Mouse (Mus musculus) hindbrain, embryonic 10.5 days (tissue): ENCODE results near the gene Atf6. TPM values are rescaled to one million over a fixed set of nuclear protein-coding genes. Genes with fewer than 3 reads are reported as not detected.

ENCODE experiments used
- DNase-seq: peaks from one replicate; pipeline ENCODE4 v3.0.0-alpha.2; 2017; ENCODE audit warnings: low spot score
- H3K27ac ChIP-seq: fragments of 300-500 bp; sonication (generic); 2 replicates; pipeline ENCODE4 v1.5.1; 2016; ENCODE audit warnings: mild to moderate bottlenecking, moderate library complexity
- H3K27me3 ChIP-seq: fragments of 300-500 bp; sonication (generic); 2 replicates; pipeline ENCODE4 v1.6.1; 2016; ENCODE audit warnings: mild to moderate bottlenecking; ENCODE audit not compliant: poor library complexity, insufficient read depth, severe bottlenecking
- H3K36me3 ChIP-seq: fragments of 300-500 bp; sonication (generic); 2 replicates; pipeline ENCODE4 v1.6.1; 2016; ENCODE audit warnings: mild to moderate bottlenecking, moderate library complexity
- H3K4me1 ChIP-seq: fragments of 300-500 bp; sonication (generic); replicated peaks from 2 replicates; pipeline ENCODE4 v1.6.1; 2016; ENCODE audit warnings: mild to moderate bottlenecking
- H3K4me3 ChIP-seq: fragments of 300-500 bp; sonication (generic); 2 replicates; pipeline ENCODE4 v1.5.1; 2016; ENCODE audit warnings: mild to moderate bottlenecking, moderate library complexity
- H3K9me3 ChIP-seq: fragments of 300-500 bp; sonication (generic); 2 replicates; pipeline ENCODE4 v1.6.1; 2016; ENCODE audit warnings: mild to moderate bottlenecking, moderate library complexity
- WGBS: fragments of 180-500 bp; shearing (Covaris S2); methylation state at CpG from one replicate; pipeline ENCODE4 v1.1.7; 2016; 5-methylcytosine and 5-hydroxymethylcytosine counted together
- polyA plus RNA-seq: library from polyadenylated mRNA; unstranded; fragments of >200 nt; fragmentation: Nextera tagmentation; extraction: Ambion mirVana; gene quantifications from 2 replicates; pipeline ENCODE4 v1.2.1, GENCODE M21; 2016

Atf6 gene
- polyA plus RNA-seq, 1 experiment from 2014 or later: 7.7 TPM

DNA sequence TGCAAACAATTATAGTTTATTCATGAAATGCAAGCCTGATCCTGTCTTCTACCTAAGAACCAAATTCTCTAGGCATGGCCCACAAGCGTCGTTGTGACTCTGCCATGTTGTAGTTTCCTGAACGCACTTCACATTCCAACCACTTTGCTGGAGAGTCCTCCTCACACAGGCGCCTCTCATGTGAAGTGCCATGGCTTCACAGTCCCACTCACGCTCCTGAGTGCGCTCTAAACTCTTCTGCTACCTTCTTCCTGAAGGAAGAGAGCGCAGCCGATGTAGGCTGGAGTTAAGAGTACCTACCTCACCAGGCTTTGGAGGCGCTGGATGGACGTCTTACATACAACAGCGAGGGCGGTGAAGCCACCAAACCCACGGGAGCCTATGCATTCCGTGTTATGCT, 96.9 kb downstream of the Atf6 start:
- no peaks in the 10 kb centered on the region for H3K9me3 ChIP-seq
- no peaks in the 10 kb centered on the region for H3K4me1 ChIP-seq
- H3K4me3 ChIP-seq: no peak overlapping the region
- no peak overlapping the region for H3K27ac ChIP-seq
- DNase-seq: no peak
- H3K36me3 ChIP-seq: no peaks in the 10 kb centered on the region
- no peaks in the 10 kb centered on the region for H3K27me3 ChIP-seq
- WGBS: 92% methylated on average over 14 of the region's 14 CpGs

GRCm38 (mm10) chr1:170766997-170767396, 100.6 kb downstream of the Atf6 start:
- Histone ChIP-seq H3K9me3 (no peaks in the 10 kb centered on the region), H3K27ac (no peak overlapping the region), H3K4me1 (0 out of 2 replicates have a peak, but pooled peaks cover 2% of the 10 kb centered on the region), H3K36me3 (0 out of 2 replicates have a peak, but pooled peaks cover 4% of the 10 kb centered on the region), H3K4me3 (no peak overlapping the region), H3K27me3 (no peaks in the 10 kb centered on the region)
- 78% methylated on average over 2 of the region's 2 CpGs for WGBS
- DNase-seq: no peak

DNA sequence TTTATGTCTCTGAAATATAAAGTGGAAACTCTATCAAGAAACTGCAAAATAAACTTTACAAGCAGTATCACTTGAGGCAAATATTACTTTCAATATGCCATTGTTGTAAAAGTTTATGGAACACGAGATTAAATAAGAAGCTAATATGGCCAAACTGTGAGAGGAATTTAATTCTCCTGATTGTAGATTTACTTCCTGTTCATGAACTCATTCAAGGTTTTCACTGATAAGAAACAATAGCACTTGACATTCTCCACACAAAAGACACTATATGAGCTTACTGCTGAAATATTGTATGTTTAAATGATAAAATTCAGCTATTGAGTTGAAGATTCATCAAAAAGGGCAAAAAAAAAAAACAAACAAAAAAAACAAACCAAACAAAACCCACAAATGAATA, 102.8 kb downstream of the Atf6 start:
- Histone ChIP-seq H3K4me3 (no peak overlapping the region), H3K27ac (no peak overlapping the region), H3K4me1 (0 out of 2 replicates have a peak, but pooled peaks cover 2% of the 10 kb centered on the region), H3K36me3 (0 out of 2 replicates have a peak, but pooled peaks cover 4% of the 10 kb centered on the region), H3K27me3 (no peaks in the 10 kb centered on the region), H3K9me3 (no peaks in the 10 kb centered on the region)
- 89% methylated on average over 1 of the region's 1 CpGs for WGBS
- DNase-seq: no peak

GRCm38 (mm10) chr1:170761634-170762033, 105.9 kb downstream of the Atf6 start:
- no peak for DNase-seq
- 94% methylated on average over 1 of the region's 1 CpGs for WGBS
- no peak overlapping the region for H3K4me3 ChIP-seq
- H3K9me3 ChIP-seq: no peaks in the 10 kb centered on the region
- 0 out of 2 replicates have a peak, but pooled peaks cover 2% of the 10 kb centered on the region for H3K4me1 ChIP-seq
- no peaks in the 10 kb centered on the region for H3K27me3 ChIP-seq
- H3K27ac ChIP-seq: no peak overlapping the region
- 0 out of 2 replicates have a peak, but pooled peaks cover 4% of the 10 kb centered on the region for H3K36me3 ChIP-seq

DNA sequence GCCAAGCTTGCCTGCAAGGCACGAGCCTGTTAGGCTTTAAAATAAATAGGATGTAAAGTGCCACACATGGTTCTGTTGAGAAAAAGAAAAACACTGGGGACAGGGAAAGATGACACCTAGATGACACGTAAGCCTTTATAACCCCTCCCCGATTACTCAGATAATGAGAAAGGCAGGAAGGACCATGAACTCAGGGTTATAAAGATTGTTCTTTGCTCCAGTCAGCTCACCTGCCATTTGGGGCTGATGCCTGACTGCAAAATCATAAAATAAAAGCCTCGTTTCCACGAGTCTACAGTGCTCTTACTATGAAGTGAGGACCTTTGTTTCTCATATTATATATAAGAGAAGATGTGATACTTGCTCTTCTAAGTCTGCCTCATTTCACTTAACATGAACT, 114.0 kb downstream of the Atf6 start:
- WGBS: 86% methylated on average over 5 of the region's 5 CpGs
- Histone ChIP-seq H3K36me3 (no peaks in the 10 kb centered on the region), H3K4me1 (no peaks in the 10 kb centered on the region), H3K4me3 (no peak overlapping the region), H3K27me3 (no peaks in the 10 kb centered on the region), H3K9me3 (no peaks in the 10 kb centered on the region), H3K27ac (no peak overlapping the region)
- no peak for DNase-seq

- Histone ChIP-seq H3K9me3 (no peaks in the 10 kb centered on the region), H3K27me3 (no peaks in the 10 kb centered on the region), H3K36me3 (no peaks in the 10 kb centered on the region), H3K4me3 (no peak overlapping the region), H3K27ac (no peak overlapping the region), H3K4me1 (no peaks in the 10 kb centered on the region; the same call in 1 of the 2 replicates)
- 93% methylated on average over 7 of the region's 7 CpGs for WGBS
- DNase-seq: no peak
Measured at GRCm38 (mm10) chr1:170751797-170752196, 115.8 kb downstream of the Atf6 start.

DNA sequence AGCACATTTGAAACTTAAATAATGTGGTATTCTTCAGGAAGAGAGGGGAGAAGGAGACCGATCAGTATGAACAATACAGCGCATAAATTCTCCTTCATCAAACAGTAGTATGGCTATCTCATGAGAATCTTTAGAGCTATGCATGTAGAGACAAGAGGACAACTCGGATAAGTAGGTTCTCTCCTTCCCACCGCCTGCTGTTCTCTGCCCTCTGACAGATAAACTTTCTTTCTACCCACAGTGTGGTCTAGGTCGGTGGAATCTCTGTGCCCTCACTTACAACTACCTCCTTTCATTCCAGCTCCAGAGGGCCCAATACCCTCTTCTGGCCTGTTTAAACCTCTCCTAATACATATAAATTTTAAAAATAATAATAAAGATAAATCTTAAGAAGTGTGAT, 121.0 kb downstream of the Atf6 start:
- no peaks in the 10 kb centered on the region; the same call in 1 of the 2 replicates for H3K4me1 ChIP-seq
- no peak for DNase-seq
- WGBS: 88% methylated on average over 5 of the region's 5 CpGs
- H3K27ac ChIP-seq: no peak overlapping the region
- H3K36me3 ChIP-seq: peaks cover 7% of the 10 kb centered on the region
- H3K9me3 ChIP-seq: no peaks in the 10 kb centered on the region
- H3K4me3 ChIP-seq: no peak overlapping the region
- H3K27me3 ChIP-seq: no peaks in the 10 kb centered on the region

DNA sequence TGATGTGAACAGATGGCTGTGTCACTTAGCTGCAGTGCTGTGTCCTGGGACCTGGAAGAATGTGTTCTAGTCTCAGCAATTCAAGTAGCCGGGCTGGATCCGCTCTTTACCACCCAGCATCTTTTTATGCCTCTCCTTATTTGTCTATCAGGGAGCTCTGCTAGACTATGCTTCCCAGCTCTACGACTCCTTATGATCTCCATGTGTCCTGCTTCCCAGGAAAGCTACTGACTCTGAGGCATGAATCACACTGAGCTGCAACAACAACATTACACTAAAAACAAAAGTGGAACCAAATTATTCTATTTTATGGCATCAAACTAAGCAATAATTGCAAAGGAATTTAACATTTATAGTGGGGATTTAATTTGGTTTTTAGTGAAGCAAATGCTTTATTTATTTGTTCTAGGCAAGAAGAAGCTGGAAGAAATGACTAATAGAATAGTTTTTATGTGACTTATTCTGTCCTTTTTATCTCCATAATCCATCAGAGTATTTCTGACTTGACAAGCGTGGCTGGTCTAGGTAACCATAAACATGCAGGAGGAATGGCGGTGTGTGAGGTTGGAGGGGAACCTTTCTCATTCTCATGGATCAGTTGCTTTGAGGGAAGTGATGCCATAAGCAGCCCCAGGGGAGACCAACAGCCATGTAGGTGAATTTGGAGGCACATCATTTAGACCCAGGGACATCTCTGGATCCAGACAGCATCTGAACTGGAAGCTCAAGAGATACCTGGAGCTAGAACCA, 125.9 kb downstream of the Atf6 start:
- Histone ChIP-seq H3K4me3 (no peak overlapping the region), H3K4me1 (no peaks in the 10 kb centered on the region), H3K9me3 (no peaks in the 10 kb centered on the region), H3K36me3 (peaks cover 7% of the 10 kb centered on the region), H3K27ac (no peak overlapping the region), H3K27me3 (no peaks in the 10 kb centered on the region)
- DNase-seq: no peak
- WGBS: 86% methylated on average over 5 of the region's 5 CpGs

DNA sequence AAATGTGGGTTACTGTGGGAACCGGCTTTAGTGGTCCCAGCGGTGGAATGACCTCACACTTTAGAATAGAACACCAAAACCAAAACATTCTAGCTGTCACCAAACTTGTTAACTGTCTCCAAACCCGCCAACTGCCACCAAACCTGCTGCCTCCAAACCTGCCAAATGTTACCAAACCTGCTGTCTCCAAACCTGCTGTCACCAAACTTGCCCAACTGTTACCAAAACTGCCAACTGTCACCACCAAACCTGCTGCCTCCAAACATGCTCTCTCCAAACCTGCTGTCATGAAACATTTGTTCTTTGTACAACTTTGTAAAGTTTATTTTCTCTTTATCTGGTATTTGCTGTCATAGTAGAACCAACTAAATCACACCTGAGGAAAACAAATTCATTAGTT, 132.7 kb downstream of the Atf6 start:
- H3K9me3 ChIP-seq: no peaks in the 10 kb centered on the region
- H3K4me1 ChIP-seq: no peaks in the 10 kb centered on the region
- no peaks in the 10 kb centered on the region for H3K36me3 ChIP-seq
- no peak overlapping the region for H3K4me3 ChIP-seq
- H3K27me3 ChIP-seq: no peaks in the 10 kb centered on the region
- WGBS: 89% methylated on average over 3 of the region's 3 CpGs
- DNase-seq: no peak
- H3K27ac ChIP-seq: no peak overlapping the region

DNA sequence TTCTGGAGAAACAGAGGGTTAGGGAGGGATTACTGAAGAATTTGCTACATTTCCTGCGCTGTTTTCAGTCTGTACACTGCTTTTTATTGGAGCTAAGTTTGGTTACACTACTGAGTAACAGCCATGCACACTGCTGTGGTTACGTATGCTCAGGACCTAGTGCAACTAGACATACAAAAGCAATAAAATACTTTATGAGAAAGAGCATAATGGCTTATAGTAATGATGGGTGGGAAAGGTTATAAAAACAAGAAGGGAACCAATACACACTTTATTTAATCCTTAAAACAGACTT, 135.0 kb downstream of the Atf6 start:
- no peak for DNase-seq
- no peak overlapping the region for H3K4me3 ChIP-seq
- no peaks in the 10 kb centered on the region for H3K4me1 ChIP-seq
- WGBS: 95% methylated on average over 2 of the region's 2 CpGs
- no peak overlapping the region for H3K27ac ChIP-seq
- no peaks in the 10 kb centered on the region for H3K27me3 ChIP-seq
- H3K36me3 ChIP-seq: no peaks in the 10 kb centered on the region
- H3K9me3 ChIP-seq: no peaks in the 10 kb centered on the region

GRCm38 (mm10) chr1:170731865-170732595, 135.5 kb downstream of the Atf6 start:
- H3K27me3 ChIP-seq: no peaks in the 10 kb centered on the region
- no peak overlapping the region for H3K27ac ChIP-seq
- H3K9me3 ChIP-seq: no peaks in the 10 kb centered on the region
- H3K36me3 ChIP-seq: no peaks in the 10 kb centered on the region
- DNase-seq: no peak
- no peak overlapping the region for H3K4me3 ChIP-seq
- 85% methylated on average over 11 of the region's 11 CpGs for whole genome bisulfite sequencing
- H3K4me1 ChIP-seq: no peaks in the 10 kb centered on the region

DNA sequence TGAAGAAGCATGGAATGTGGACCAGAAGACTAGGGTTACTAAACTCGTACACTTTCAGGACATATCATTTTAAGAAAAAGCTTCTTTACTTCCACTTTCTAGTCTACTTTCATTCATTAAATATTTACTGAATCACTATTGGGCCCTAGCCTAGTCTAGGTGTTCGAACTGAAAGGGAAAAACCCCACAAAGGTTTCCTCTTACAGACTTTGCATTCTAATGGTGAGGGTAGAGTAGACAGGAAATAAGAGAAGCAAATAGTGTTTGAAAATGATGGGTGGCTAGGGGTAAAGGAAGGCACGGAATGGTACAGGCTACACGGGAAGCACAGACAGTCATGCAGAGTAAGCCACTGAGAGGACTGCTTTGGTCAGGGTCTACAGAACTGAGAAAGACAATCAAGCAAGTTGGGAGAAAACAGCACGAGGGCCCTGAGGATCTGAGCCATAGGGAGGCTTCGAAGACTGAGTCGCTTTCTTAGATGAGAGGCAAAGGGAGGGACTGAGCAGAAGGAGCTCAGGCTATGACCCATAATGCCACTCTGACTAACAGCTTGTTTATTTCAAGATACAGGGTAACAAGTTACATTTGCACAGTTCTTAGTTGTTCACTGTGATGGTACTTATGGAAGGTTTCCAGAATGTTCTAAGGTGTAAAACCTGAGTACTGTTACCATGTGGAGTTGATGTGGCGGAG, 138.2 kb downstream of the Atf6 start:
- DNase-seq: no peak
- Histone ChIP-seq H3K4me3 (no peak overlapping the region), H3K36me3 (no peaks in the 10 kb centered on the region), H3K9me3 (no peaks in the 10 kb centered on the region), H3K27me3 (no peaks in the 10 kb centered on the region), H3K4me1 (no peaks in the 10 kb centered on the region), H3K27ac (no peak overlapping the region)
- 86% methylated on average over 8 of the region's 8 CpGs for WGBS

DNA sequence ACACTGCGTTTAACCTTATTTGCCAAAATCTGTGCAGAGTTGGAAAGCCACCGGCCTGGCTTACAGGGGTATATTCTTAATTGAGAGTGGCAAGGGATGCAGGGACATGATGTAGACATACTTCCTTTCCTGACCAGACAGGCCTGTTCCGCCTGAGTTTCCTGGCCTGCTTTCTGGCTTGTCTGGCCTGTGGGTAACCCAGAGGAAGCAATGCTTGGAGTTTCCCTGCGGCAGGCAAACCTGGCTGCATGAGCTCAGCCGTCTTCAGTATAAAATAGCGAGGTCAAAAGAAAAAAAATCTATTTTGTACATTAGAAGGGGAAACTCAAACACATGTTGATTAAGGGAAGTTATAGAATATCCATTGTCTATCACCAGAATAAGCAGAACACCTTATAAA, 139.0 kb downstream of the Atf6 start:
- WGBS: 80% methylated on average over 6 of the region's 6 CpGs
- no peaks in the 10 kb centered on the region for H3K36me3 ChIP-seq
- no peak overlapping the region for H3K4me3 ChIP-seq
- DNase-seq: no peak
- no peak overlapping the region for H3K27ac ChIP-seq
- no peaks in the 10 kb centered on the region for H3K4me1 ChIP-seq
- H3K9me3 ChIP-seq: no peaks in the 10 kb centered on the region
- no peaks in the 10 kb centered on the region for H3K27me3 ChIP-seq
